Mouse (Mus musculus): ENCODE measurements at regions not wholly inside any gene's neighbourhood (a gene's known extent, or its start where the extent isn't known, plus 50 kb on each side); places are given as distances from the start of the nearest gene placed in this dataset.

DNA sequence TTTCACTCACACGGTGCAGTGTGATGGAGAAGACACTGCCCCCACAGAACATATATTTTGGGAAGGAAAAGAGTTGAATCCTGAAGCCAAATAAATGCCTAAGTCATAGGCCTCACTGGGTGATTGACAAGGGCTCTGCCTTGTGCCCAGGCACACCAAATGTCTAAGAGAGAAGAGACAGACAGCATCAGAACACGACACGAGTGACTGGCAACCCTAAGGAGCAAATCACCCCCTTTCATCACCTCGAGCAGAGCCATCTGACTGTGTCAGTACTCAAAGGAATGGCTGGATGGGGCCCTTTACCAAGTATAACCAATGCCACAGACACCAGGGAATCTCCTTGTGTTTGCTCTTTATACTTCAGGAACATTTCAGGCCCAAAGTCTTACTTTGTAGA, 815.6 kb downstream of the Car8 start:
- TF ChIP-seq CTCF (IDR thresholded peaks at IDR 0.05; ENCODE audit: low read depth) (no peak), EP300 (IDR thresholded peaks at IDR 0.05; ENCODE audit: low read depth) (no peak)

Measured in heart, postnatal 0 days (tissue).